Mouse (Mus musculus): Measurements from ENCODE around the gene Bbc3.

- TF ChIP-seq CTCF (IDR thresholded peaks at IDR 0.05; ENCODE audit: low read depth, low read length) (no peak), POLR2AphosphoS5 (IDR thresholded peaks at IDR 0.05; ENCODE audit: insufficient replicate concordance, low read depth, low read length) (no peak), GATA1 (IDR thresholded peaks at IDR 0.05; ENCODE audit: borderline replicate concordance, low read length) (no peak), TAL1 (conservative IDR thresholded peaks at IDR 0.05; ENCODE audit: low read depth, low read length) (no peak)
Observed at GRCm38 (mm10) chr7:16312011-16312671, 3.9 kb downstream of the Bbc3 start.

All from G1E (cell line).